Mouse (Mus musculus) heart, adult 2 months (tissue): ENCODE measurements around the gene Padi3. TPM values are rescaled to one million over a fixed set of nuclear protein-coding genes. Genes with fewer than 3 reads are reported as not detected.

Experiments
- DNase-seq, 2 experiments: peaks; one replicate each; pipeline ENCODE4 v3.0.0; 2021
- H3K27ac ChIP-seq: fragments of 200-600 bp; 2 replicates; pipeline ENCODE4 v1.8.1; 2022
- H3K27me3 ChIP-seq: fragments of 200-500 bp; 2 replicates; pipeline ENCODE4 v1.6.1; 2012; ENCODE audit warnings: mild to moderate bottlenecking, low read length, inconsistent platforms, mixed read lengths; ENCODE audit not compliant: control insufficient read depth, insufficient read depth
- H3K36me3 ChIP-seq: fragments of 200-500 bp; 2 replicates; pipeline ENCODE4 v1.6.1; 2012; ENCODE audit warnings: low read length, inconsistent platforms; ENCODE audit not compliant: control insufficient read depth, insufficient read depth
- H3K4me1 ChIP-seq: fragments of 200-500 bp; 2 replicates; pipeline ENCODE4 v1.6.1; 2011; ENCODE audit warnings: low read length; ENCODE audit not compliant: control insufficient read depth, insufficient read depth
- H3K4me3 ChIP-seq: fragments of 200-600 bp; 2 replicates; pipeline ENCODE4 v1.8.1; 2022
- H3K79me2 ChIP-seq: fragments of 200-500 bp; replicated peaks from 2 replicates; pipeline ENCODE4 v1.6.1; 2012; ENCODE audit warnings: mild to moderate bottlenecking, inconsistent platforms, low read length, moderate library complexity, mixed read lengths; ENCODE audit not compliant: control insufficient read depth, insufficient read depth
- H3K9ac ChIP-seq: fragments of 200-500 bp; 2 replicates; pipeline ENCODE4 v1.6.1; 2012; ENCODE audit warnings: low read depth, mild to moderate bottlenecking, control low read depth, inconsistent platforms, low read length, mixed read lengths
- CTCF ChIP-seq: fragments of 200-600 bp; IDR thresholded peaks from 2 replicates; pipeline ENCODE4 v1.8.1; 2022; ENCODE audit warnings: antibody characterized with exemption, mild to moderate bottlenecking, moderate library complexity
- EP300 ChIP-seq: fragments of 200-500 bp; IDR thresholded peaks from 2 replicates; pipeline ENCODE4 v1.6.1; 2011; ENCODE audit warnings: low read depth, low read length, control low read depth; ENCODE audit not compliant: insufficient read depth
- POLR2A ChIP-seq: fragments of 200-500 bp; IDR thresholded peaks from 2 replicates; pipeline ENCODE4 v1.6.1; 2011; ENCODE audit warnings: mild to moderate bottlenecking, low read depth, low read length, control low read depth; ENCODE audit not compliant: insufficient read depth
- WGBS: fragments of 180-500 bp; shearing (Covaris S2); methylation state at CpG from one replicate; pipeline ENCODE4 v1.1.7; 2018; 5-methylcytosine and 5-hydroxymethylcytosine counted together
- intact Hi-C: fragments of 180-260 bp; cut with DNase I; formaldehyde crosslinking; loops from one replicate; pipeline ENCODE4 v1.15.1; 2025
- polyA plus RNA-seq: library from polyadenylated mRNA; depleted of rRNA; stranded (reverse); fragments of >200 nt; gene quantifications from 2 replicates; pipeline ENCODE4 v1.2.3, GENCODE M21; 2012
- total RNA-seq, 2 experiments: library from RNA; stranded (reverse); gene quantifications; 2 replicates each; pipeline ENCODE4 v1.2.3; 2021

The Padi3 gene
- total and polyA plus RNA-seq, 3 experiments, result 0.09 to 0.16 TPM; not detected in 1

GRCm38 (mm10) chr4:140837879-140838278, 27.4 kb upstream of the Padi3 start:
- Histone ChIP-seq H3K79me2 (no peaks in the 10 kb centered on the region), H3K4me1 (no peaks in the 10 kb centered on the region), H3K9ac (no peak overlapping the region), H3K27ac (no peak overlapping the region), H3K36me3 (no peaks in the 10 kb centered on the region), H3K27me3 (no peaks in the 10 kb centered on the region), H3K4me3 (no peak overlapping the region)
- 19% methylated on average over 8 of the region's 8 CpGs for WGBS
- no peak for TF ChIP-seq CTCF
- no peak for TF ChIP-seq EP300
- TF ChIP-seq POLR2A, result no peak
- intact Hi-C loops, result no loop called here
- peak in 1 of 2 experiments; percentile 17 for DNase-seq

GRCm38 (mm10) chr4:140836208-140836866, 25.9 kb upstream of the Padi3 start:
- Histone ChIP-seq H3K36me3 (no peaks in the 10 kb centered on the region), H3K9ac (no peak overlapping the region), H3K4me3 (no peak overlapping the region), H3K27ac (no peak overlapping the region), H3K79me2 (no peaks in the 10 kb centered on the region), H3K27me3 (no peaks in the 10 kb centered on the region), H3K4me1 (no peaks in the 10 kb centered on the region)
- 59% methylated on average over 11 of the region's 11 CpGs for WGBS
- no peak for DNase-seq
- intact Hi-C loops, result no loop called here
- TF ChIP-seq POLR2A (no peak), CTCF (no peak), EP300 (no peak)

- intact Hi-C loops, result no loop called here
- H3K4me1 ChIP-seq, result no peaks in the 10 kb centered on the region
- no peaks in the 10 kb centered on the region for H3K79me2 ChIP-seq
- WGBS, result 13% methylated on average over 10 of the region's 10 CpGs
- no peak for DNase-seq
- H3K27ac ChIP-seq, result no peak overlapping the region
- no peaks in the 10 kb centered on the region for H3K27me3 ChIP-seq
- no peaks in the 10 kb centered on the region for H3K36me3 ChIP-seq
- no peak overlapping the region for H3K9ac ChIP-seq
- no peak for TF ChIP-seq EP300
- no peak for TF ChIP-seq CTCF
- no peak for TF ChIP-seq POLR2A
- H3K4me3 ChIP-seq, result no peak overlapping the region
Observed at GRCm38 (mm10) chr4:140835682-140836081, 25.2 kb upstream of the Padi3 start.

- no peaks in the 10 kb centered on the region for H3K27me3 ChIP-seq
- intact Hi-C loops, result no loop called here
- no peak overlapping the region for H3K4me3 ChIP-seq
- TF ChIP-seq EP300, result no peak
- TF ChIP-seq CTCF, result no peak
- TF ChIP-seq POLR2A, result no peak
- no peaks in the 10 kb centered on the region for H3K79me2 ChIP-seq
- no peaks in the 10 kb centered on the region for H3K4me1 ChIP-seq
- 73% methylated on average over 6 of the region's 6 CpGs for WGBS
- H3K27ac ChIP-seq, result no peak overlapping the region
- DNase-seq, result no peak
- no peaks in the 10 kb centered on the region for H3K36me3 ChIP-seq
- H3K9ac ChIP-seq, result no peak overlapping the region
Observed at GRCm38 (mm10) chr4:140834327-140834934, 24.0 kb upstream of the Padi3 start.

GRCm38 (mm10) chr4:140832821-140833220, 22.4 kb upstream of the Padi3 start:
- H3K79me2 ChIP-seq, result no peaks in the 10 kb centered on the region
- no peak overlapping the region for H3K27ac ChIP-seq
- no peak overlapping the region for H3K9ac ChIP-seq
- no peaks in the 10 kb centered on the region for H3K36me3 ChIP-seq
- H3K4me1 ChIP-seq, result no peaks in the 10 kb centered on the region
- H3K27me3 ChIP-seq, result no peaks in the 10 kb centered on the region
- 55% methylated on average over 8 of the region's 8 CpGs for WGBS
- intact Hi-C loops, result no loop called here
- DNase-seq, result no peak
- no peak for TF ChIP-seq EP300
- TF ChIP-seq POLR2A, result no peak
- no peak overlapping the region for H3K4me3 ChIP-seq

GRCm38 (mm10) chr4:140831808-140832207, 21.4 kb upstream of the Padi3 start:
- H3K9ac ChIP-seq, result no peak overlapping the region
- no peaks in the 10 kb centered on the region for H3K36me3 ChIP-seq
- no peaks in the 10 kb centered on the region for H3K27me3 ChIP-seq
- no peak for TF ChIP-seq EP300
- no peak overlapping the region for H3K4me3 ChIP-seq
- no peak for DNase-seq
- H3K4me1 ChIP-seq, result no peaks in the 10 kb centered on the region
- H3K27ac ChIP-seq, result no peak overlapping the region
- intact Hi-C loops, result no loop called here
- H3K79me2 ChIP-seq, result no peaks in the 10 kb centered on the region
- 81% methylated on average over 4 of the region's 4 CpGs for WGBS
